Mouse (Mus musculus) CH12.LX (cell line): ENCODE measurements around the gene Gprin3. TPM values are rescaled to one million over a fixed set of nuclear protein-coding genes. Genes with fewer than 3 reads are reported as not detected.

Source experiments
- DNase-seq: peaks from one replicate; pipeline ENCODE4 v3.0.0-alpha.2; 2013; ENCODE audit errors: extremely low read depth
- H3K27ac ChIP-seq: 2 replicates; pipeline ENCODE4 v1.5.1; 2012; ENCODE audit warnings: low read depth, mild to moderate bottlenecking, control low read depth, moderate library complexity; ENCODE audit not compliant: insufficient read depth
- H3K27me3 ChIP-seq: replicated peaks from 2 replicates; pipeline ENCODE3; 2012; ENCODE audit warnings: inconsistent platforms
- H3K36me3 ChIP-seq, 2 experiments: replicated peaks in 1 of 2; 2 replicates each; pipeline versions ENCODE3 to v1.6.1; 2012; ENCODE audit warnings: inconsistent platforms in 1 of 2, low read length in 1 of 2, mild to moderate bottlenecking in 1 of 2, mixed read lengths in 1 of 2, moderate library complexity in 1 of 2; ENCODE audit not compliant: control insufficient read depth in 1 of 2, insufficient read depth in 1 of 2
- H3K4me1 ChIP-seq, 2 experiments: 2 replicates each; pipeline ENCODE4 v1.6.1; 2012; ENCODE audit warnings: inconsistent platforms in 1 of 2, moderate library complexity in 1 of 2; ENCODE audit not compliant: insufficient read depth in 2 of 2, control insufficient read depth in 1 of 2
- H3K4me2 ChIP-seq: 2 replicates; pipeline ENCODE4 v1.6.1; 2012; ENCODE audit warnings: low read depth, mild to moderate bottlenecking, control low read depth; ENCODE audit not compliant: poor library complexity, insufficient read depth, severe bottlenecking
- H3K4me3 ChIP-seq, 3 experiments: fragments of 150-350 bp in 1 of 3; sonication (generic) in 1 of 3; replicated peaks in 1 of 3; 2 replicates each; pipeline versions ENCODE3 to v1.5.1; 2011 to 2012; ENCODE audit warnings: low read depth in 2 of 3, low read length in 2 of 3, mild to moderate bottlenecking in 2 of 3, moderate library complexity in 2 of 3, control low read depth in 1 of 3, improper control_type of control experiment in 1 of 3, inconsistent platforms in 1 of 3, mixed read lengths in 1 of 3; ENCODE audit not compliant: poor library complexity in 1 of 3
- H3K79me2 ChIP-seq: replicated peaks from 2 replicates; pipeline ENCODE4 v1.6.1; 2012; ENCODE audit warnings: mild to moderate bottlenecking, moderate library complexity; ENCODE audit not compliant: control insufficient read depth, poor library complexity, insufficient read depth, severe bottlenecking; ENCODE audit errors: extremely low read depth
- H3K9ac ChIP-seq: 2 replicates; pipeline ENCODE4 v1.6.1; 2012; ENCODE audit warnings: low read depth, mild to moderate bottlenecking, control low read depth, moderate library complexity; ENCODE audit not compliant: insufficient read depth
- H3K9me3 ChIP-seq: replicated peaks from 2 replicates; pipeline ENCODE3; 2012; ENCODE audit warnings: low read length, inconsistent platforms, mixed read lengths
- BHLHE40 ChIP-seq: IDR thresholded peaks from 2 replicates; pipeline ENCODE4 v1.6.1; 2011; ENCODE audit warnings: mild to moderate bottlenecking, low read depth, low read length, improper control_type of control experiment
- E2F4 ChIP-seq: IDR thresholded peaks from 2 replicates; pipeline ENCODE4 v1.6.1; 2011; ENCODE audit warnings: low read depth, low read length, improper control_type of control experiment; ENCODE audit not compliant: insufficient replicate concordance
- EP300 ChIP-seq: IDR thresholded peaks from 2 replicates; pipeline ENCODE4 v1.6.1; 2011; ENCODE audit warnings: low read length, improper control_type of control experiment
- ETS1 ChIP-seq: conservative IDR thresholded peaks from 2 replicates; pipeline ENCODE4 v1.6.1; 2012; ENCODE audit warnings: low read depth, mild to moderate bottlenecking, inconsistent platforms, low read length, improper control_type of control experiment, moderate library complexity
- IRF4 ChIP-seq: IDR thresholded peaks from 2 replicates; pipeline ENCODE4 v1.6.1; 2014; ENCODE audit warnings: low read depth, mild to moderate bottlenecking, inconsistent platforms, low read length, improper control_type of control experiment
- KAT2A ChIP-seq: IDR thresholded peaks from 2 replicates; pipeline ENCODE4 v1.6.1; 2012; ENCODE audit warnings: low read length, improper control_type of control experiment, inconsistent platforms; ENCODE audit not compliant: insufficient replicate concordance
- MAFK ChIP-seq: IDR thresholded peaks from 2 replicates; pipeline ENCODE4 v1.6.1; 2011; ENCODE audit warnings: low read length, improper control_type of control experiment; ENCODE audit not compliant: insufficient replicate concordance
- MAZ ChIP-seq: IDR thresholded peaks from 2 replicates; pipeline ENCODE4 v1.6.1; 2012; ENCODE audit warnings: low read depth, mild to moderate bottlenecking, inconsistent platforms, low read length, improper control_type of control experiment, moderate library complexity
- MYC ChIP-seq: IDR thresholded peaks from 2 replicates; pipeline ENCODE4 v1.6.1; 2011; ENCODE audit warnings: low read depth, mild to moderate bottlenecking, improper control_type of control experiment, low read length
- NELFE ChIP-seq: IDR thresholded peaks from 2 replicates; pipeline ENCODE4 v1.6.1; 2011; ENCODE audit warnings: low read depth, low read length, improper control_type of control experiment
- NRF1 ChIP-seq: IDR thresholded peaks from 2 replicates; pipeline ENCODE4 v1.6.1; 2014; ENCODE audit warnings: low read depth, mild to moderate bottlenecking, inconsistent platforms, low read length, improper control_type of control experiment, moderate library complexity
- PAX5 ChIP-seq: IDR thresholded peaks from 2 replicates; pipeline ENCODE4 v1.6.1; 2012; ENCODE audit warnings: low read length, inconsistent platforms, mixed read lengths
- RAD21 ChIP-seq: IDR thresholded peaks from 2 replicates; pipeline ENCODE4 v1.6.1; 2011; ENCODE audit warnings: low read depth, mild to moderate bottlenecking, low read length, improper control_type of control experiment, moderate library complexity
- RCOR1 ChIP-seq: conservative IDR thresholded peaks from 2 replicates; pipeline ENCODE4 v1.6.1; 2012; ENCODE audit warnings: low read depth, mild to moderate bottlenecking, inconsistent platforms, low read length, improper control_type of control experiment
- SIN3A ChIP-seq: IDR thresholded peaks from 2 replicates; pipeline ENCODE4 v1.6.1; 2012; ENCODE audit warnings: low read length, improper control_type of control experiment, inconsistent platforms
- SMC3 ChIP-seq: IDR thresholded peaks from 2 replicates; pipeline ENCODE4 v1.6.1; 2011; ENCODE audit warnings: low read depth, low read length, improper control_type of control experiment
- TBP ChIP-seq: conservative IDR thresholded peaks from 2 replicates; pipeline ENCODE4 v1.6.1; 2011; ENCODE audit warnings: low read depth, low read length, improper control_type of control experiment
- TCF12 ChIP-seq: IDR thresholded peaks from 2 replicates; pipeline ENCODE4 v1.6.1; 2014; ENCODE audit warnings: low read depth, mild to moderate bottlenecking, inconsistent platforms, low read length, improper control_type of control experiment
- UBTF ChIP-seq: IDR thresholded peaks from 2 replicates; pipeline ENCODE4 v1.6.1; 2012; ENCODE audit warnings: low read depth, mild to moderate bottlenecking, inconsistent platforms, low read length, improper control_type of control experiment, moderate library complexity
- USF1 ChIP-seq: IDR thresholded peaks from 2 replicates; pipeline ENCODE4 v1.6.1; 2014; ENCODE audit warnings: low read depth, mild to moderate bottlenecking, inconsistent platforms, low read length, improper control_type of control experiment
- ZKSCAN1 ChIP-seq: IDR thresholded peaks from 2 replicates; pipeline ENCODE4 v1.6.1; 2012; ENCODE audit warnings: low read depth, inconsistent platforms, low read length, improper control_type of control experiment, borderline replicate concordance
- ZNF384 ChIP-seq: IDR thresholded peaks from 2 replicates; pipeline ENCODE4 v1.6.1; 2012; ENCODE audit warnings: low read depth, low read length, improper control_type of control experiment, inconsistent platforms
- dilution Hi-C: fragments of 300-500 bp; cut with MboI; formaldehyde crosslinking; loops from 2 replicates; pipeline ENCODE4 v1.14.3; 2020; ENCODE audit warnings: low sequenced_read_pairs; ENCODE audit not compliant: extremely low pct_unique_long_range_greater_than_20kb, extremely low pct_ligation_motif_present
- in situ Hi-C: fragments of 300-500 bp; cut with MboI; formaldehyde crosslinking; loops from 3 replicates; pipeline ENCODE4 v1.14.3; 2019; ENCODE audit warnings: low sequenced_read_pairs, low pct_ligation_motif_present, low pct_unique_long_range_greater_than_20kb, mixed read lengths
- polyA plus RNA-seq: library from polyadenylated mRNA; unstranded; fragments of >175 nt; gene quantifications from 2 replicates; pipeline ENCODE4 v1.2.1, GENCODE M21; 2012; ENCODE audit warnings: low read depth; ENCODE audit not compliant: insufficient read length
- total RNA-seq, 2 experiments: library from RNA; depleted of rRNA; stranded (reverse); fragments of 300-350 nt in 1 of 2; fragments of >200 nt in 1 of 2; gene quantifications; 2 replicates each; pipeline ENCODE4 v1.2.3; 2012 to 2014

Gprin3 gene
- total and polyA plus RNA-seq, 3 experiments: 0.03 TPM; not detected in 2

DNA sequence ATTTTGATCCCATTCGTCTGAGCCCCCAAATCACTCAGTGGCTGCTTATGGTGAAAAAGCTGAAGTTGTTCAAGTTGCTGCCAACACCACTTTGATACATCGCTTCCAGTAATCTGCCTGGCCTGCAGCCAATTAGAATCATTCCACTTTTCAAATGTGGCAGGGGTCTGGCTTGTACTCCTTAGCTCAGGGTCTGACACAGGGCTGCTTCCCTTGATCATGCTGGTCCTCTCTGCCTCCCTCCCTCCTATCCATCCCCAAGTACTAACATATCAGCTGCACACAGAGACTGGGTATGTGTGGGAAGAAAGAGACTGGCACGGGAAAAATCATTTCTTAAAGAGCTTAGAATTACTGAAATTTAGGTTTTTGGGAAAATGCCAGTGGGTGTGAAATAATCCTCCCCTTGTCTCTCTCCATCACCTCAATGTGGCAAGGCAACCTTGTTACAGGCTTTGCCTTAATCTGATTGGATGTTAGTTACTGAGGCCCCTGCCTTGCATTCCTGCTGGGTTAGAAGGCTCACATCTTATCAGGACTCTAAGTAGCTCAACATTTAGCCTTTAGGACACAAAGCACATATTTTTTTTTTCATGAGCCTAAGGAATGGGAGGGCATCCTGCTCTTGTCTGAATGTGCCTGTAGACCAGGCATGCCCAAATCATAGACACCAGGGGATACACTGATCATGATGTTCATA, 16.9 kb downstream of the Gprin3 start:
- dilution Hi-C loops (no loop called here), in situ Hi-C loops (no loop called here)
- Histone ChIP-seq H3K4me2 (no peak overlapping the region), H3K79me2 (no peaks in the 10 kb centered on the region), H3K9ac (no peak overlapping the region), H3K4me1 (peaks cover 0 to 13% of the 10 kb centered on the region in 2 experiments; a peak in 2 of 4 replicates), H3K27me3 (no peaks in the 10 kb centered on the region), H3K4me3 (no peak overlapping the region), H3K9me3 (no peaks in the 10 kb centered on the region), H3K36me3 (no peaks in the 10 kb centered on the region), H3K27ac (no peak overlapping the region)
- TF ChIP-seq NELFE (no peak), MAFK (no peak), ZNF384 (no peak), KAT2A (no peak), NRF1 (no peak), SMC3 (no peak), SIN3A (no peak), IRF4 (no peak), RAD21 (no peak), USF1 (no peak), MYC (no peak), E2F4 (no peak), UBTF (no peak), TCF12 (no peak), BHLHE40 (no peak), ZKSCAN1 (no peak), RCOR1 (no peak), EP300 (no peak)
- no peak for DNase-seq

DNA sequence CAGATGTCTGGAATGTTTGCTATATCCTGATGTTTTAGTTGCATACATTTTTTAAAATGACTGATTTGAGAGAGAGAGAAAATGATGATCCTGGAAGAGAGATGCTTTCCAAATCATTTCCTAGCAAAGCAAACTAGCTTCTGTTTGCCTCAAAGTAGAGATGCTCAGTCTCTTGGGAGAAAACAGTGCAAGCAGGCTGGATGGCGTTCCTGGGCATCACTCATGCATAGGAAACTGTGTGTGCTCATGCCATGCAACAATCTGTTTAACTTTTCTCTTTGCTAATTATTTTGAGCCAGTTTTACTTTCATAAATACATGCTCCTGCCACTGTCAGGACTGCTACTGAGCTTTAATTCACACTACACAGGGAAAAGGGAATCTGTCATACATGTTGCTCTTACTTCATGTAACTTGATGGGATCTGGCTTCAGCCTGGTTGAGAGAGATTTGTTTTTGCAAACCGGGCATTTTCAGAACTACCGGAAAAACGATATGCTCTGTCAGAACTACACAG, 18.6 kb downstream of the Gprin3 start:
- H3K27ac ChIP-seq: no peak overlapping the region
- no peak overlapping the region for H3K4me3 ChIP-seq
- H3K4me1 ChIP-seq: peaks cover 0 to 4% of the 10 kb centered on the region in 2 experiments; a peak in 2 of 4 replicates
- no peaks in the 10 kb centered on the region for H3K79me2 ChIP-seq
- H3K4me2 ChIP-seq: no peak overlapping the region
- dilution Hi-C loops: no loop called here
- no peak overlapping the region for H3K9ac ChIP-seq
- no peaks in the 10 kb centered on the region for H3K27me3 ChIP-seq
- in situ Hi-C loops: no loop called here
- H3K9me3 ChIP-seq: no peaks in the 10 kb centered on the region
- TF ChIP-seq TBP: no peak
- no peak for TF ChIP-seq ETS1
- TF ChIP-seq MAZ: no peak
- no peak for TF ChIP-seq EP300
- TF ChIP-seq SIN3A: no peak
- no peak for TF ChIP-seq PAX5
- TF ChIP-seq BHLHE40: no peak
- H3K36me3 ChIP-seq: no peaks in the 10 kb centered on the region
- DNase-seq: no peak
